18 mouse cellular contexts compared by ENCODE assay signal in the genomic region with DNA sequence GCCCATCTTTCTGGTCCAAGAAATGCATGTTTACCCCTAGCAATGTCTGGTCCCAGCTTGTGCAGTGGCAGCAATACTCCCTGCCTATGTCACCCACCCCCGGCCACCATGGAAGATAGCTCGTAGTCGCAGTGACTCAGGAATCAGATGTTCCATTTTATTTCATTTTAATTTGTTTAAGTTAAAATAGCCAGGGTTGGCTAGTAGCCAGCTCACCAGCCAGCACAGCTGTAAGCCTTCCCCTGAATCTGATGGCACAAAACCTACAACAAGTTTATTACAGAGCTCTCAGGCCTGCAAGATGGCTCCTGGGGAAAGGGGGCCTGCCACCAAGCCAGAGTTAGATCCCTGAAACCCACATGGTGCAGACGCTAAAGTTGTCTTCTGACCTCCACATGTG. TPM values are rescaled to one million over a fixed set of nuclear protein-coding genes. Genes with fewer than 3 reads are reported as not detected.
DNase-seq lines count a peak whose midpoint lies in the region; ATAC-seq and TF ChIP-seq lines count a peak whose summit lies in the region.
"Had no signal": no experiment of that assay in that cellular context is flagged by ENCODE, and none has a peak within 500 bp of the region (broad histone marks: within the 10 kb centered on the region; RNA-seq: fewer than 3 reads in every experiment).

No protein-coding gene starts in this region.

- H3K27ac ChIP-seq in lung, embryonic 14.5 days (ENCODE audit: low read depth): no peak overlapping the region
- peak overlapping the region; percentile 69 for H3K27ac ChIP-seq in olfactory bulb, adult 2 months (ENCODE audit: insufficient read depth, low read depth, low read length)
- H3K27ac ChIP-seq: embryonic facial prominence, embryonic 10.5 days; heart, adult 2 months; heart, embryonic 15.5 days had no signal

- TF ChIP-seq POLR2A in olfactory bulb, adult 2 months (IDR thresholded peaks at IDR 0.05; ENCODE audit: insufficient read depth, low read depth, low read length): no peak

- H3K4me2 ChIP-seq in lung, embryonic 14.5 days: no peak overlapping the region
- H3K4me2 ChIP-seq: heart, embryonic 11.5 days; heart, embryonic 15.5 days had no signal

- TF ChIP-seq CTCF in lung, embryonic 14.5 days (IDR thresholded peaks at IDR 0.05; ENCODE audit: low read depth): no peak
- TF ChIP-seq CTCF in olfactory bulb, adult 2 months (IDR thresholded peaks at IDR 0.05; ENCODE audit: insufficient read depth, low read depth, low read length): no peak

- H3K27me3 ChIP-seq in lung, embryonic 14.5 days (ENCODE audit: insufficient read depth, low read length): no peaks in the 10 kb centered on the region
- H3K27me3 ChIP-seq: forebrain, embryonic 15.5 days; heart, embryonic 15.5 days; hindbrain, embryonic 13.5 days had no signal

- H3K4me1 ChIP-seq in lung, embryonic 14.5 days (ENCODE audit: insufficient read depth): no peaks in the 10 kb centered on the region
- H3K4me1 ChIP-seq in olfactory bulb, adult 2 months (ENCODE audit: control insufficient read depth, insufficient read depth, low read length): peaks cover 10% of the 10 kb centered on the region

- H3K4me3 ChIP-seq in lung, embryonic 14.5 days (ENCODE audit: low read depth, low read length): no peak overlapping the region
- H3K4me3 ChIP-seq in olfactory bulb, adult 2 months (ENCODE audit: insufficient read depth, low read depth, low read length): no peak overlapping the region
- H3K4me3 ChIP-seq: embryonic facial prominence, embryonic 10.5 days; heart, adult 2 months; heart, embryonic 15.5 days had no signal

- H3K9me3 ChIP-seq in lung, embryonic 14.5 days (ENCODE audit: low read depth, low read length): no peaks in the 10 kb centered on the region
- H3K9me3 ChIP-seq: embryonic facial prominence, embryonic 10.5 days; forebrain, embryonic 15.5 days; heart, embryonic 15.5 days; hindbrain, embryonic 13.5 days had no signal

- no peaks in the 10 kb centered on the region for H3K36me3 ChIP-seq in lung, embryonic 14.5 days (ENCODE audit: insufficient read depth)
- H3K36me3 ChIP-seq: embryonic facial prominence, embryonic 10.5 days; forebrain, embryonic 15.5 days; heart, embryonic 15.5 days had no signal

- ATAC-seq in lung, embryonic 14.5 days (ENCODE audit: insufficient read depth): 0 out of 2 replicates have a peak, but pooled peaks have one; percentile 19
- ATAC-seq: forebrain, embryonic 15.5 days; hindbrain, postnatal 0 days had no signal

- H3K9ac ChIP-seq in lung, embryonic 14.5 days: no peak overlapping the region
- H3K9ac ChIP-seq: heart, embryonic 15.5 days had no signal

- peak; percentile 60 for DNase-seq in lung, embryonic 14.5 days
- DNase-seq in lung, postnatal 4 days: no peak
- peak; percentile 23 to 32 for DNase-seq in right cerebral cortex, adult 2 months (ENCODE audit: low spot score in 2 of 2)
- DNase-seq in right cerebral cortex, postnatal 36 days (ENCODE audit: low spot score in 2 of 2): no peak
- DNase-seq in thymus, postnatal 10 days (ENCODE audit: low spot score in 2 of 2): no peak
- DNase-seq in Muller cell, postnatal 12 days (ENCODE audit: inconsistent ontology term): no peak
- DNase-seq in left cerebral cortex, adult 11 months (ENCODE audit: low spot score): no peak
- DNase-seq: adrenal gland, postnatal 10 days; cerebellum, adult 2 months; heart, adult 2 months; heart, postnatal 14 days had no signal

- 42% methylated on average over 4 of the region's 4 CpGs for WGBS in lung, embryonic 14.5 days
- 31% methylated on average over 4 of the region's 4 CpGs for WGBS in olfactory bulb, adult 2 months

RNA-seq across cellular contexts. Expression of gene Pebp1, which starts 48.3 kb away (rescaled TPM):
- polyA plus RNA-seq in lung, embryonic 14.5 days (2014; fragmentation: Nextera tagmentation; extraction: Ambion mirVana): 705 and 755 TPM in 2 replicates
- not detected in 2 replicates for polyA plus RNA-seq in olfactory bulb, adult 2 months (2012; ENCODE audit: insufficient read depth, insufficient read length, low replicate concordance, missing spikeins)

Comparison
In these comparisons a context has a peak if more than half of its experiments do, and no peak if none do; other contexts are left out.
1. DNase-seq: peak in lung, embryonic 14.5 days (single experiment) and right cerebral cortex, adult 2 months (2 of 2); none in lung, postnatal 4 days (0 of 2), right cerebral cortex, postnatal 36 days (0 of 2), thymus, postnatal 10 days (0 of 2), Muller cell, postnatal 12 days (single experiment) and left cerebral cortex, adult 11 months (single experiment).